Mouse (Mus musculus): ENCODE results near the gene Zp1.

DNA sequence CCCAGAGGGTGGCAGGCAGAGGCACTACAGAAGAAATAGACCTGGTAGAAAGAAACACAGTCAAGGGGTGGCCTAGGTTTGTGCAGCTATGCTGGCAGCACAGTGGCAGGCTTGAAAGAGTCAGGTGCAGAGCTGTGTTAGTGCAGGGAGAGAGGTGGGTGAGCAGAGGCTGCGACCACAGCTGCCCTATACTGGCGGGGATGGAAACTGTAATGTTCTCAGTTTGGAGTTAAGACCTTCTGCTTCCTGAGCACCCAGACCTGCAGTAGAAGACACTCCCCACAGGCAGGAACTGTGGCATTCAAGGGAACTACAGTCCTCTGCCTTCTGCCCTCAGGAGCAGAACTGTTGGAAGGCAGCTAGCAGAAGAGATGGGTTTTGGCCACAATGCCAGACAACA is 5.6 kb downstream of the Zp1 start:
- TF ChIP-seq POLR2A (IDR thresholded peaks at IDR 0.05; ENCODE audit: insufficient read length, low read depth) (no peak), POLR2AphosphoS2 (IDR thresholded peaks at IDR 0.05; ENCODE audit: insufficient read length, low read depth) (no peak), MAX (IDR thresholded peaks at IDR 0.05; ENCODE audit: low read depth) (no peak), TCF3 (IDR thresholded peaks at IDR 0.05; ENCODE audit: insufficient read length, low read depth) (no peak)

Measured in myocyte (in vitro differentiated cells).